Mouse (Mus musculus): ENCODE measurements around the gene Tns4. TPM values are rescaled to one million over a fixed set of nuclear protein-coding genes. Genes with fewer than 3 reads are reported as not detected.

Tns4 gene
- 1 to 10 TPM in 1 of 2 experiments, under 1 TPM in 1; 0.55 to 1.3 TPM for polyA plus RNA-seq (2017; shearing (Covaris generic))

GRCm38 (mm10) chr11:99089077-99089601 is at the start of gene Tns4:
TSS of gene Tns4 (minus strand) at chr11:99089306.

DNA sequence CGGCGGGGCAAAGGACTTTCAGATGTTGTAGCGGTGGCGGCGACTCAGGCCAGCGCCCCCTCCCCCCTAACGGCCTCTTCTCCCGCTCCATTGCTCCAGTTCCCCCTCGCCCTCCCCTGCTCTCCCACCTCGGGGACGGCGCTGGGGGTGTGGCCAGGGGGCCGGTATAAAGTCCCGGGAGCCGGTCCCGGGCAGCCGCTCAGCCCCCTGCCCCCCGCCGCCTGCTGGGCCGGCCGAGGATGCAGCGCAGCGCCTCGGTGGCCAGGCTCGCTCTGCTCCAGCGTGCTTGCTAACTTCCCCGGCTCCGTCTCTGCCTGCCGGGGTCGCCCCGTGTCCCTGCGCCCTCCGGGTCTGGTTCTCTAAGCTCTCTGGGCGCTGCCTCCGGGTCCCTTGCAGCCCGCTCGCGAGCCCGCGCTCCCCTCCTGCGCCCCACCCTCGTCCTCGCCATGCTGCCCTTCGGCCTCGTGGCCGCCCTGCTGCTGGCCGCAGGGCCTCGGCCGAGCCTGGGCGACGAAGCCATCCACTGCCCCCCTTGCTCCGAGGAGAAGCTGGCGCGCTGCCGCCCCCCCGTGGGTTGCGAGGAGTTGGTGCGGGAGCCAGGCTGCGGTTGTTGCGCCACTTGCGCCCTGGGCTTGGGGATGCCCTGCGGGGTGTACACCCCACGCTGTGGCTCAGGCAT is 47.9 kb downstream of the Tns4 start, which contains the start of gene Igfbp4:
Igfbp4 (plus strand) TSS at position 194 of the 679 bp plus-strand sequence.

GRCm38 (mm10) chr11:99023500-99024467 is 65.3 kb downstream of the Tns4 start, which contains the start of gene Top2a:
TSS of gene Top2a (minus strand) at chr11:99024189.

Other genes starting within 250 kb of the Tns4 start
- 1 to 10 TPM; 3.2 to 4.3 TPM for gene Wipf2, start 225.7 kb downstream of the Tns4 start, polyA plus RNA-seq (2017; shearing (Covaris generic))
- gene Cdc6, start 181.5 kb downstream of the Tns4 start, polyA plus RNA-seq (2017; shearing (Covaris generic)), result 10 to 100 TPM; 12.5 to 14.6 TPM
- gene Rara, start 161.5 kb downstream of the Tns4 start, polyA plus RNA-seq (2017; shearing (Covaris generic)), result 10 to 100 TPM; 42.7 to 74.8 TPM
- gene Gjd3, start 106.3 kb downstream of the Tns4 start, polyA plus RNA-seq (2017; shearing (Covaris generic)), result under 1 TPM; 0.36 to 0.64 TPM
- 10 to 100 TPM; 49.4 to 51.6 TPM for gene Top2a, start 65.1 kb downstream of the Tns4 start, polyA plus RNA-seq (2017; shearing (Covaris generic))
- gene Igfbp4, start 48.1 kb downstream of the Tns4 start, polyA plus RNA-seq (2017; shearing (Covaris generic)), result 100 to 1,000 TPM; 347 to 701 TPM
- gene Ccr7, start 65.8 kb upstream of the Tns4 start, polyA plus RNA-seq (2017; shearing (Covaris generic)), result 100 to 1,000 TPM; 268 to 861 TPM
- gene Smarce1, start 141.7 kb upstream of the Tns4 start, polyA plus RNA-seq (2017; shearing (Covaris generic)), result 100 to 1,000 TPM; 204 to 246 TPM
- 1 to 10 TPM; 1.4 to 1.5 TPM for gene Krt222, start 154.8 kb upstream of the Tns4 start, polyA plus RNA-seq (2017; shearing (Covaris generic))
- under 1 TPM; 0.09 to 0.17 TPM for gene Krt24, start 196.0 kb upstream of the Tns4 start, polyA plus RNA-seq (2017; shearing (Covaris generic))
- under 1 TPM in 1 of 2 experiments, not detected in 1; 0.17 TPM for gene Krt25, start 233.6 kb upstream of the Tns4 start, polyA plus RNA-seq (2017; shearing (Covaris generic))
- gene Krt26, start 248.7 kb upstream of the Tns4 start, polyA plus RNA-seq (2017; shearing (Covaris generic)), result under 1 TPM in 1 of 2 experiments, not detected in 1; 0.23 TPM

All from activated CD4-positive, CD25-positive, alpha-beta regulatory T cell (primary cell).